Mouse (Mus musculus): ENCODE measurements around the gene Hbp1.
A peak's percentile ranks its signal among the peaks of the same experiment; 100 is the strongest.

Hbp1 gene

GRCm38 (mm10) chr12:31949759-31950658 lies at the start of gene Hbp1:
Gene Hbp1 (minus strand): TSS chr12:31950535.
- peak; percentile 99 for DNase-seq

- no peak for DNase-seq
Observed at GRCm38 (mm10) chr12:31998706-31999105, 48.4 kb upstream of the Hbp1 start.

- DNase-seq: no peak
Observed at GRCm38 (mm10) chr12:31997328-31997878, 47.1 kb upstream of the Hbp1 start.

- peak; percentile 25 for DNase-seq
Observed at GRCm38 (mm10) chr12:31996877-31997276, 46.5 kb upstream of the Hbp1 start.

GRCm38 (mm10) chr12:31990575-31990974 lies 40.2 kb upstream of the Hbp1 start:
- no peak for DNase-seq

- DNase-seq: no peak
Observed at GRCm38 (mm10) chr12:31989726-31990125, 39.4 kb upstream of the Hbp1 start.

- DNase-seq: no peak
Observed at GRCm38 (mm10) chr12:31986463-31986862, 36.1 kb upstream of the Hbp1 start.

GRCm38 (mm10) chr12:31985738-31986137 lies 35.4 kb upstream of the Hbp1 start:
- no peak for DNase-seq

- peak; percentile 31 for DNase-seq
Observed at GRCm38 (mm10) chr12:31984664-31985063, 34.3 kb upstream of the Hbp1 start.

- no peak for DNase-seq
Observed at GRCm38 (mm10) chr12:31984206-31984605, 33.9 kb upstream of the Hbp1 start.

- no peak for DNase-seq
Observed at GRCm38 (mm10) chr12:31983769-31984168, 33.4 kb upstream of the Hbp1 start.

GRCm38 (mm10) chr12:31983238-31983637 lies 32.9 kb upstream of the Hbp1 start:
- no peak for DNase-seq

- no peak for DNase-seq
Observed at GRCm38 (mm10) chr12:31977613-31978195, 27.4 kb upstream of the Hbp1 start.

- DNase-seq: peak; percentile 19
Observed at GRCm38 (mm10) chr12:31976544-31976943, 26.2 kb upstream of the Hbp1 start.

GRCm38 (mm10) chr12:31973473-31974172 lies 23.3 kb upstream of the Hbp1 start:
- DNase-seq: peak; percentile 79

GRCm38 (mm10) chr12:31971547-31971946 lies 21.2 kb upstream of the Hbp1 start:
- no peak for DNase-seq

- DNase-seq: no peak
Observed at GRCm38 (mm10) chr12:31969111-31969510, 18.8 kb upstream of the Hbp1 start.

GRCm38 (mm10) chr12:31967536-31967935 lies 17.2 kb upstream of the Hbp1 start:
- peak; percentile 55 for DNase-seq

GRCm38 (mm10) chr12:31966405-31966804 lies 16.1 kb upstream of the Hbp1 start:
- no peak for DNase-seq

- DNase-seq: no peak
Observed at GRCm38 (mm10) chr12:31965517-31966212, 15.3 kb upstream of the Hbp1 start.

GRCm38 (mm10) chr12:31964074-31964473 lies 13.7 kb upstream of the Hbp1 start:
- DNase-seq: no peak

GRCm38 (mm10) chr12:31955843-31956242 lies 5.5 kb upstream of the Hbp1 start:
- DNase-seq: no peak

- no peak for DNase-seq
Observed at GRCm38 (mm10) chr12:31950659-31951031, 310 bp upstream of the Hbp1 start.

Data from kidney, postnatal 14 days (tissue).